Mouse (Mus musculus): ENCODE measurements around the gene Ank3. TPM values are rescaled to one million over a fixed set of nuclear protein-coding genes. Genes with fewer than 3 reads are reported as not detected.

Ank3 gene
- total and polyA plus RNA-seq, 2 experiments from 2014 or later: 66.6 to 253 TPM

- TF ChIP-seq CTCF (IDR thresholded peaks at IDR 0.05): no peak
- Histone ChIP-seq H3K4me1 (ENCODE audit: insufficient read depth, low read length) (no peaks in the 10 kb centered on the region; the same call in 1 of the 2 replicates), H3K27me3 (ENCODE audit: insufficient read depth, low read length) (no peaks in the 10 kb centered on the region), H3K36me3 (ENCODE audit: insufficient read depth, low read length) (no peaks in the 10 kb centered on the region), H3K4me2 (ENCODE audit: low read depth, low read length, poor library complexity, severe bottlenecking) (0 out of 2 replicates have a peak overlapping the region, but pooled peaks have one; percentile 6), H3K27ac (ENCODE audit: low read depth, low read length) (no peak overlapping the region; the same call in 1 of the 2 replicates), H3K9me3 (ENCODE audit: low read length) (no peaks in the 10 kb centered on the region), H3K4me3 (ENCODE audit: low read depth, low read length) (no peak overlapping the region), H3K9ac (replicated peaks; ENCODE audit: low read length, poor library complexity, severe bottlenecking) (no peak overlapping the region)
- 22% methylated on average over 12 of the region's 12 CpGs for WGBS
- ATAC-seq (ENCODE audit: low FRiP score) (no peak), DNase-seq (ENCODE audit: low spot score) (no peak)
These were observed 206.6 kb downstream of the Ank3 start for GRCm38 (mm10) chr10:69605211-69605610.

DNA sequence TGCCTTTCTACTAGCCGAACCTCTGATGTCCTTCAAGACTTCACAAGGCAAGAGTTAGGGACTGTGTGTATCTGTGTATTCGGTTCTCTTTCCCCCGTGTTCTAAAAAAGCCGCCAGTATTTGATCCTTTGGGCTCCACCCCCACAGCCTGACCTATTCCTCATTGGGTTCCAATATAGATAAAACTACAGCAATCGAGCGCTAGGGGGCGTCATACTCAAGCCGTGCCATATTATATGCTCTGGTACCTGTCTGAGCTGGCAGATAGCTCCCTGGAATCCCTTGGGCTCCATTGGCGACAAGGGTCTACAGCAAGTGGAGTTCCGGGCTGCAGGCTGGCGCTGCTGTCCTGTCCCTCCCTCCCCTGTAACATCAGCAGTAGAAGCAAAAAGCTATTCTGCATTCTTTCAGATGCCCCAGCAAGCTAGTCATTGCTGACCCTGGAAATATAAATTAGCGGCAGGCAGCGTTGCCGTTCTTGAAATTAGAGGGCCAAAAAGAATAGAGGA, 209.1 kb downstream of the Ank3 start:
- no peak overlapping the region for H3K4me3 ChIP-seq (ENCODE audit: low read depth, low read length)
- ATAC-seq (ENCODE audit: low FRiP score) (no peak), DNase-seq (ENCODE audit: low spot score) (no peak)
- H3K27ac ChIP-seq (ENCODE audit: low read depth, low read length): no peak overlapping the region; the same call in 1 of the 2 replicates
- no peaks in the 10 kb centered on the region for H3K27me3 ChIP-seq (ENCODE audit: insufficient read depth, low read length)
- H3K9ac ChIP-seq (replicated peaks; ENCODE audit: low read length, poor library complexity, severe bottlenecking): no peak overlapping the region
- H3K9me3 ChIP-seq (ENCODE audit: low read length): no peaks in the 10 kb centered on the region
- no peaks in the 10 kb centered on the region for H3K36me3 ChIP-seq (ENCODE audit: insufficient read depth, low read length)
- no peak overlapping the region for H3K4me2 ChIP-seq (ENCODE audit: low read depth, low read length, poor library complexity, severe bottlenecking)
- TF ChIP-seq CTCF (IDR thresholded peaks at IDR 0.05): no peak
- 69% methylated on average over 14 of the region's 14 CpGs for WGBS
- no peaks in the 10 kb centered on the region; the same call in 1 of the 2 replicates for H3K4me1 ChIP-seq (ENCODE audit: insufficient read depth, low read length)

DNA sequence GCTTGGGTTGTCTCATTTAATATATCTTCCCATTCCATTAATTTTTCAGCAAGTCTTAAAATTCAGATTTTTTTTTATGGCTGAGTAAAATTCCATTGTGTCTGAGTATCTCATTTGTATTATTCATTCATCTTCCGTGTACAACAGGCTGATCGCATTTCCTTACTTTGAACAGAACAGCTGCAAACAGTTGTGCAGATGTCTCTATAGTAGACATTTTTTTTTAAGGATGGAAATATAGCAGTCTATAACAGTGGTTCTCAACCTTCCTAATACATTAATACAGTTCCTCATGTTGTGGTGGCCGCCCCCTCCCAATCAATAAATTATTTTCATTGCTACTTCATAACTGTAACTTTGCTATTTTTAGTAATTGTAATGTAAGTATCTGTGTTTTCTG, 212.7 kb downstream of the Ank3 start:
- Histone ChIP-seq H3K4me2 (ENCODE audit: low read depth, low read length, poor library complexity, severe bottlenecking) (no peak overlapping the region), H3K27me3 (ENCODE audit: insufficient read depth, low read length) (no peaks in the 10 kb centered on the region), H3K4me1 (ENCODE audit: insufficient read depth, low read length) (no peaks in the 10 kb centered on the region; the same call in 1 of the 2 replicates), H3K9ac (replicated peaks; ENCODE audit: low read length, poor library complexity, severe bottlenecking) (no peak overlapping the region), H3K4me3 (ENCODE audit: low read depth, low read length) (no peak overlapping the region), H3K9me3 (ENCODE audit: low read length) (no peaks in the 10 kb centered on the region), H3K27ac (ENCODE audit: low read depth, low read length) (no peak overlapping the region), H3K36me3 (ENCODE audit: insufficient read depth, low read length) (no peaks in the 10 kb centered on the region)
- TF ChIP-seq CTCF (IDR thresholded peaks at IDR 0.05): no peak
- no peak for DNase-seq (ENCODE audit: low spot score)
- WGBS: 75% methylated on average over 3 of the region's 3 CpGs
- ATAC-seq (ENCODE audit: low FRiP score): no peak

DNA sequence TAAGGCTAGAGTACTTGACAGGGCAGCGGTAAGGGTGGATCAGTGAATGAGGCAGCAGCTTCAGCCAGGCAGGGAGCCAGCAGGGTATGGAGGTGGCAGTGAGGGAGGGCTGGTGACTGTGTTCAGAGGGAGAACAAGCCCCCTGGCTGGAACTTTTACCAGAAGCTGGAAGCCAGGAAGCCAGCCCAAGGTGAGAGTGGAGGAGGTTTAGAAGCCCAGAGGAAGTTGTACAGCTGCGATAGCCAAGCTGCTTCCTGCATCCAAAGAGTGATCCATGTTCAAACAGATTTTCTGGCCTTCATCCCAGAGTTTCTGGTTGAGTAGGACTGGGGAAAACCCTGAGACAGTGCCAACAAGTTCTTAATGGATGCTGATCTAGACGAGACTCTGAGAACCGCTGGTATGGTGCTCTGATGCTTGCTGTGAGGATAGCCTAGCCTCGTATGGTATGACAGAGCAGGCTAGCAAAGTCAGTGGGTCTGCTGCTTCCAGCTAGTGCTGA, 213.3 kb downstream of the Ank3 start:
- no peaks in the 10 kb centered on the region for H3K9me3 ChIP-seq (ENCODE audit: low read length)
- WGBS: 56% methylated on average over 5 of the region's 5 CpGs
- H3K4me3 ChIP-seq (ENCODE audit: low read depth, low read length): no peak overlapping the region
- H3K4me1 ChIP-seq (ENCODE audit: insufficient read depth, low read length): no peaks in the 10 kb centered on the region; the same call in 1 of the 2 replicates
- DNase-seq (ENCODE audit: low spot score) (peak; percentile 94), ATAC-seq (ENCODE audit: low FRiP score) (no peak)
- H3K4me2 ChIP-seq (ENCODE audit: low read depth, low read length, poor library complexity, severe bottlenecking): no peak overlapping the region
- H3K27me3 ChIP-seq (ENCODE audit: insufficient read depth, low read length): no peaks in the 10 kb centered on the region
- H3K27ac ChIP-seq (ENCODE audit: low read depth, low read length): no peak overlapping the region
- H3K36me3 ChIP-seq (ENCODE audit: insufficient read depth, low read length): no peaks in the 10 kb centered on the region
- H3K9ac ChIP-seq (replicated peaks; ENCODE audit: low read length, poor library complexity, severe bottlenecking): no peak overlapping the region
- no peak for TF ChIP-seq CTCF (IDR thresholded peaks at IDR 0.05)

DNA sequence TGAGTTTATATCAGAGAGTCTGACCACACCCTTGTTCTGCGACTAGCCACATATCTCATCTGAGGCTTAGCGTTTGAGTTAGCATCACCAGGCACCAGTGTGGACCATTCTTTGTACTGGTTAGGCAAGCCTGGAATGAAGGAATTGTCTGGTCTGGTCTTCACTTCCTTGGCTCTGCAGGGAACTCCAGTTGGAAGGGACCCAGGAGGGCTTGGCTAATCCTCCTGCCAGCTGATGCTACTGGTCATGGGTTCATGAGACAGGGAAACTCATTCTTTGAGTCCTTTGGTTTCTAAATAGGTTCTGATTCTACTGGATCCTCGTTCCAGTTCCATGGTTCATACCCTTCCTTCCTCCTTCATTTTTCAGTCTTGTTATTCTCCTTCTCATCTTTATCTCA, 218.4 kb downstream of the Ank3 start:
- DNase-seq (ENCODE audit: low spot score): no peak
- Histone ChIP-seq H3K36me3 (ENCODE audit: insufficient read depth, low read length) (no peaks in the 10 kb centered on the region), H3K27me3 (ENCODE audit: insufficient read depth, low read length) (no peaks in the 10 kb centered on the region), H3K4me1 (ENCODE audit: insufficient read depth, low read length) (no peaks in the 10 kb centered on the region), H3K4me3 (ENCODE audit: low read depth, low read length) (no peak overlapping the region), H3K9ac (replicated peaks; ENCODE audit: low read length, poor library complexity, severe bottlenecking) (no peak overlapping the region), H3K4me2 (ENCODE audit: low read depth, low read length, poor library complexity, severe bottlenecking) (no peak overlapping the region), H3K27ac (ENCODE audit: low read depth, low read length) (no peak overlapping the region), H3K9me3 (ENCODE audit: low read length) (no peaks in the 10 kb centered on the region)
- 88% methylated on average over 3 of the region's 3 CpGs for WGBS
- no peak for ATAC-seq (ENCODE audit: low FRiP score)
- TF ChIP-seq CTCF (IDR thresholded peaks at IDR 0.05): no peak

DNA sequence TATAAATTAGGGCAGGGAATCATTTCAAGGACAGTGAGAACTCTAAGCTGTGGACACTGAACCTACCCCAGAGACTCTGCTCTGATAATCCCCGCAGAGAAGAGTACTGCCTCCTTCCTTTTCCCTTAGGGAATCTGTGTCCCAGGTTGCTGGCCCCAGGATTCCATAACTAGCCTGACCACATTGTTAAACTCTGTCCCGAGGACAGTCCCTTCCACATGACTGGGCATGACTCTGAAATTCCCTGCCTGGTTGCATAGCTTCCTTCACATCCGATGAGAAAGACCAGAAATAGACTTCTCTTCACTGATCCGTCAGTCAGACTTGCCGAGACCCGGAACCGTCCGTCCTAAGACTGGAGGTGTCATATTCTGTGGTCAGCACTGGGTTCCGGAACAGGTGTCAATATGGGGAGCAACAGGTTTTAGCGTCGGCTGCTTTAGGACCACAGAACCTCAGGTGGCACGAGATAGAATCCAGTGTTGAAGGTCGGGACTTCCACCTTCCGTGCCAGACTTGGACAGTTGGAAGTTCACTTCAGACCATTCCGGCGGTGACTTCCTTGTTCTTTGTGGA, 219.1 kb downstream of the Ank3 start:
- H3K4me2 ChIP-seq (ENCODE audit: low read depth, low read length, poor library complexity, severe bottlenecking): no peak overlapping the region
- ATAC-seq (ENCODE audit: low FRiP score) (no peak), DNase-seq (ENCODE audit: low spot score) (no peak)
- no peak for TF ChIP-seq CTCF (IDR thresholded peaks at IDR 0.05)
- no peak overlapping the region for H3K9ac ChIP-seq (replicated peaks; ENCODE audit: low read length, poor library complexity, severe bottlenecking)
- no peaks in the 10 kb centered on the region for H3K4me1 ChIP-seq (ENCODE audit: insufficient read depth, low read length)
- WGBS: 89% methylated on average over 16 of the region's 16 CpGs
- no peak overlapping the region for H3K27ac ChIP-seq (ENCODE audit: low read depth, low read length)
- no peaks in the 10 kb centered on the region for H3K9me3 ChIP-seq (ENCODE audit: low read length)
- no peaks in the 10 kb centered on the region for H3K27me3 ChIP-seq (ENCODE audit: insufficient read depth, low read length)
- H3K36me3 ChIP-seq (ENCODE audit: insufficient read depth, low read length): no peaks in the 10 kb centered on the region
- no peak overlapping the region for H3K4me3 ChIP-seq (ENCODE audit: low read depth, low read length)
